Mouse (Mus musculus) bone marrow, adult 2 months (tissue): ENCODE data around the gene Actr1b.

Experiments used
- CTCF ChIP-seq: fragments of 200-500 bp; IDR thresholded peaks from 2 replicates; pipeline ENCODE4 v1.5.1; 2011; ENCODE audit warnings: low read length, control low read depth; ENCODE audit not compliant: control insufficient read depth, insufficient read depth
- POLR2A ChIP-seq: fragments of 200-500 bp; IDR thresholded peaks from 2 replicates; pipeline ENCODE4 v1.6.1; 2011; ENCODE audit warnings: low read depth, mild to moderate bottlenecking, control low read depth, low read length, borderline replicate concordance; ENCODE audit not compliant: control insufficient read depth

GRCm38 (mm10) chr1:36655039-36655438, 59.2 kb downstream of the Actr1b start:
- TF ChIP-seq CTCF, result no peak
- no peak for TF ChIP-seq POLR2A
